Mouse (Mus musculus): ENCODE results near the gene Plk5. TPM values are rescaled to one million over a fixed set of nuclear protein-coding genes. Genes with fewer than 3 reads are reported as not detected.

The Plk5 gene
- polyA plus RNA-seq, 1 experiment from 2014 or later, result 6.4 TPM

DNA sequence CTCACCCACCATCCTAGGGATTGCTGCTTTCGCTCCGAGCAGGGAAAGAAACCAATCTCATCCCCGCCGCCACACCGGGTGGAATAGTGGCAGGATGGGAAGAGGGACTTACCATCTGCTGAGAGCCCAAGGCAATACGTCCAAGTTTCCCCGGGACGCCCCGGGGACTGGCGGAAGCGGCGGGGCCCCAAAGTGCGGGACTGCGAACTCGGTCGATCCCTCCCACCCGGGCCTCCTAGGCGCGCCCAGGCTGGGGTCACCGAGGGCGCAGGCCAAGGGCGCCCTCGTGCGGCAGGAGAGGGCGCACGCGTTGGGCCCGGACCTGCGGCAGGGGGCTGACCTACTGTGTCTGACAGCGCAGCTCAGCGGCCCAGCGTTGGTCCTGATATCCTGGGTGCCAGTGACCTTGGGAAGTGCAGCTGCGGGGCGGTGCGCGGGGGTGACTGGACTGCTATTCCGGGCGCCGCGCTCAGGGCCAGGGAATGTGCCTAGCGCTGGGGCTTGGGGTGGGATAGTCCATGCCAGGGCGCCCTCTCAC is 7.9 kb upstream of the Plk5 start, which contains the start of gene Adamtsl5:
Gene Adamtsl5 (minus strand): TSS at position 169 of the 538 bp plus-strand sequence.
- H3K27ac ChIP-seq (replicated peaks), result no peak within 1 kb of the TSS
- H3K9me3 ChIP-seq, result no peaks in the 10 kb centered on the region
- WGBS, result under 1% methylated on average over 40 of the region's 42 CpGs
- peaks cover 95% of the 10 kb centered on the region for H3K27me3 ChIP-seq
- H3K4me3 ChIP-seq, result 0 out of 2 replicates have a peak within 1 kb of the TSS, but pooled peaks have one; percentile 9
- peaks cover 23% of the 10 kb centered on the region for H3K4me1 ChIP-seq (replicated peaks)
- peak within 1 kb of the TSS; percentile 39 for H3K4me2 ChIP-seq
- no peak for ATAC-seq (ENCODE audit: low FRiP score, low read depth)
- no peaks in the 10 kb centered on the region for H3K36me3 ChIP-seq
- H3K9ac ChIP-seq, result no peak within 1 kb of the TSS

DNA sequence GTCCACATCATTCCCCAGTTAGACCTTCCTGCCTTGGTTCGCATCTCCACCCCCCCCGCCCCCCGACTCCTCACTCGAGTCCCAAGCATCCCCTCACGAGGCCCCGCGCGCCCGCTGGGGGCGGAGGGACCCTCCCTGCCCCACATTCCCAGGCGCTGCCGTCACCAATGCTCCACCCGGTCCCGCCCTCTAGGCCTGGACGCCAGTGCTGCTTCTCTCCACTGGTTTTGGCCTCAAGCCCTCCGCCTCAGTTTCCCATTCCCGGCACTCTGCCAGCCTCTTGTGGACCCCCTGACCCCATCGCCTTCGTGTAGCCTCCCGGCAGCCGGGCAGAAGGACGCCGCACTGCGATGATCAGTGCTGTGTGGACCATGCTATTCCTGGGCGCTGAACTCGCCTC is 7.3 kb upstream of the Plk5 start:
- no peak overlapping the region for H3K4me3 ChIP-seq
- peak overlapping the region; percentile 39; the same call in 1 of the 2 replicates for H3K4me2 ChIP-seq
- H3K4me1 ChIP-seq (replicated peaks), result peaks cover 19% of the 10 kb centered on the region
- H3K36me3 ChIP-seq, result no peaks in the 10 kb centered on the region
- H3K27ac ChIP-seq (replicated peaks), result no peak overlapping the region
- 13% methylated on average over 26 of the region's 26 CpGs for WGBS
- H3K9me3 ChIP-seq, result no peaks in the 10 kb centered on the region
- no peak for ATAC-seq (ENCODE audit: low FRiP score, low read depth)
- H3K27me3 ChIP-seq, result peaks cover 93% of the 10 kb centered on the region
- H3K9ac ChIP-seq, result no peak overlapping the region

DNA sequence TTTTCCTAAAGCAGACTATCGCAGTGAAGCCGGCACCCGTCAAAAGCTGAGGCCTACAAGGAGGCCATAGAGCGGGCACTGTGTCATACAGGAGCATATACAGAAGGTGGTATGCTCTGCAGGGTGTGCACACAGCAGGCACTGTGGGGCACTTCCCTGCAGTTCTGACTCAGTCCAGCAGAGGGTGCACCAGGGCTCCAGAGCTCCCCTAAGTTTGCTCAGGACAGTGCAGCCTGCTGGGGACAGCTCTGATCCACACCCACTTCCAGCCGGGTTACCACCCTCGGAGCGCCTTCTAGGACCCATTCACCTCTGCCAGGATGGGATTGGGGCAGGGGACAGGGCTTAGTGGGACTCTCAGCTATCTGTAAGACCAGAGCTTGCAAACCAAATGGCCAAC is 6.0 kb upstream of the Plk5 start:
- Histone ChIP-seq H3K9ac (no peak overlapping the region), H3K4me2 (no peak overlapping the region), H3K4me3 (no peak overlapping the region), H3K27me3 (peaks cover 92% of the 10 kb centered on the region), H3K36me3 (no peaks in the 10 kb centered on the region), H3K27ac (replicated peaks) (no peak overlapping the region), H3K9me3 (no peaks in the 10 kb centered on the region), H3K4me1 (replicated peaks) (peaks cover 19% of the 10 kb centered on the region)
- peak; percentile 67; the same call in 1 of the 2 replicates for ATAC-seq (ENCODE audit: low FRiP score, low read depth)
- under 1% methylated on average over 7 of the region's 7 CpGs for WGBS

DNA sequence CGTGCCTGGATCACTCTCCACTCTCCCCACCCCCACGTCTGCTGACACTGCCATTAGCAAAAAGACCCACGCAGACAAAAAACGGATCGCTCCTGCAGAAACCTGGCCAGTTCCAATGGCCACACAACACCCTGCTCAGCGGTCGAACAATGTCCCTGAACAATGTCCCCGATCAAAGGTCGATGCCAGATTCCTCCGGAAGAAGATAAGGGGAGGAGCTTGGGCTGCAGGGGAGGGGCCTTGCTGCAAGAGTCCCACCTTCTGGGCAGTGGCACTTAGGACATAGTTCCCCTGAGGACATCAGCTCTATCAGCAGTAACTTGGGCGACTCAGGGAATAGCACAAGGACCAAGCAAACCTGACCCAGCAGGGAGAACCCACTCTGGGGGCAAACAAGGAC is 4.4 kb upstream of the Plk5 start:
- Histone ChIP-seq H3K4me1 (replicated peaks) (peaks cover 33% of the 10 kb centered on the region), H3K4me2 (no peak overlapping the region), H3K9me3 (no peaks in the 10 kb centered on the region), H3K4me3 (no peak overlapping the region), H3K36me3 (no peaks in the 10 kb centered on the region), H3K27me3 (peaks cover 94% of the 10 kb centered on the region), H3K9ac (no peak overlapping the region), H3K27ac (replicated peaks) (no peak overlapping the region)
- WGBS, result 23% methylated on average over 11 of the region's 11 CpGs
- ATAC-seq (ENCODE audit: low FRiP score, low read depth), result no peak

DNA sequence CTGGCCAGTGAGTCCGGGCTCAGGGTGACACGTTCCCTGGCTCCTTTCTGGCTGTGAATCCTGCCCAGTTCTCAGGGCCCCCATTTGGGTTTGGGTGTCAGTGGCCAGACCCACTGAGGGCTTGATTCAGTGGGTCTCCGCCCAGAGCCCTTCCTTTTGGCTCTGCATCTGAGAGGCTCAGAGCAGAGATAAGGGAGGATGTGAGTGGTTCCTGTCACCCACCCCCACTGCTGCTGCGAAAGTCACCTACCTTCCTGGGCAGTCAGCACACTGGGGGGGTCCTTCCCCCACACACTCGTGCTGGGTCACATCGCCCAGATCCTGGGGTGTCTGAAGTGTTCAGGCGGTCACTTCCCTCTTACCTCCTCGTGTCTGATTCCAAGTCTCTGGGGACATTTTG is 3.5 kb upstream of the Plk5 start:
- no peak for ATAC-seq (ENCODE audit: low FRiP score, low read depth)
- H3K4me3 ChIP-seq, result no peak overlapping the region
- H3K4me1 ChIP-seq (replicated peaks), result peaks cover 34% of the 10 kb centered on the region
- H3K9ac ChIP-seq, result no peak overlapping the region
- 77% methylated on average over 8 of the region's 8 CpGs for WGBS
- H3K9me3 ChIP-seq, result no peaks in the 10 kb centered on the region
- H3K4me2 ChIP-seq, result no peak overlapping the region
- no peak overlapping the region for H3K27ac ChIP-seq (replicated peaks)
- H3K36me3 ChIP-seq, result no peaks in the 10 kb centered on the region
- peaks cover 95% of the 10 kb centered on the region for H3K27me3 ChIP-seq

DNA sequence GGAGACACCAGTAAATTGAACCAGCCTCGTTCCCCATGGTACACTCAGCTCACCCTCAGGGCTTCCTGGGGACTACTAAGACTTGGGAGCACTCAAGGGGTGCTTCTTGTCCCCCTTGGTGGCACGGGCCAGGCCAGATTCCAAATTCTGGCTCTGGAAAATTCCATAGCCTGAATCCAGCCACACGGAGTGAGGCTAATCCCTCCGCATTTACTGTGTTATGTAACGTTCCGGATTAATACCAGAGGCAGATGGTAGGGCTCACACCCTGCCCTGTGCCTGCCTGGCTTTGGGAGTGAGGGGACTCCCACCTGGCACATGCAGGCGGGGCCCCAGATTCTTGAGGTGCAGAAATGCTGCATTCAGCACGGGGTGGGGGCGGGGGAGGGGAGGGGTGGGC is 828 bp upstream of the Plk5 start:
- Histone ChIP-seq H3K9me3 (no peaks in the 10 kb centered on the region), H3K27me3 (peaks cover 93% of the 10 kb centered on the region)
- ATAC-seq (ENCODE audit: low FRiP score, low read depth), result no peak

DNA sequence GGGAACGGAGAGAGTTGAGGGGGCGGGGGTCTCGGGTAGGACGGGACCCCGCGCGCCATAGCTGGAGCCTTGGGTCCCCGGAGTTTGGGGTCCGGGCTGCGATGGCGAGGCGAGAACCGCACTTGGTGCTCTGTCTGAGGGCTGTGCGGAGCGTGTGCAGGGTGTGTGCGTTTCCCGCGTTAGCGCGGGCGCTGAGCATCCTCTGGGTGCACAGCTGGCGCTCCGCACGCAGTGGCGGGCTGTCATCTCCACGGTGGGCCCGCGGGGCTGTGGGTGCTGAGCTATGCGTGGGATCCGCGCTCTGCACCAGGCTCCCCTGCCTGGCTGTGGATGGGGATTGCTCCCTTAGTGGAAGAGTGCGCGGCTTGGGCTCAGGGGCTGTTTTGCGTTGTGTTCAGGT is 478 bp downstream of the Plk5 start:
- ATAC-seq (ENCODE audit: low FRiP score, low read depth), result no peak
- H3K27ac ChIP-seq (replicated peaks), result no peak overlapping the region

More for the DNA sequence above, 828 bp upstream of the Plk5 start:
- peaks cover 29% of the 10 kb centered on the region for H3K4me1 ChIP-seq (replicated peaks)
- H3K27ac ChIP-seq (replicated peaks), result no peak overlapping the region
- no peak overlapping the region for H3K4me3 ChIP-seq
- no peaks in the 10 kb centered on the region for H3K36me3 ChIP-seq
- H3K4me2 ChIP-seq, result no peak overlapping the region
- no peak overlapping the region for H3K9ac ChIP-seq
- 9% methylated on average over 9 of the region's 9 CpGs for WGBS

DNA sequence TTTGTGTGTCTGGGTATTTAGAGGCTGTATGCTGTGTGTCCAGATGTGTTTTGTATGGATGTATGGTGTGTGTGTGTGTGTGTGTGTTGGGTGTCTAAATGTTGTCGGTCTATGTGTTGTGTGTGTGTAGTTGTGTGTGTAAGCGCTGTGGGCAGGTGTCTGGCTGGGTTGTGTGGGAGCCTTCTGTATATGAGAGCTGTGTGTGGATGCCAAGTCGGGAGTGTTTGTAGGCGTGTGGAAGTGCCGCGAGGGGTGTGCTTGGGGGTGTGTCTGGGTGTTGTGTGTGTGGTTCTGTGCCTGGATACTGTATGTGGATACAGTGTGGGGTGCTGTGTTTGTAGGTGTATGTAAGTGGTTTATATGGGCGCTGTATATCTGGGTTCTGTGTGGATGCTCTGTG is 1.1 kb downstream of the Plk5 start:
- Histone ChIP-seq H3K27ac (replicated peaks) (no peak overlapping the region), H3K27me3 (peaks cover 74% of the 10 kb centered on the region), H3K36me3 (no peaks in the 10 kb centered on the region), H3K9me3 (no peaks in the 10 kb centered on the region), H3K4me1 (replicated peaks) (peaks cover 29% of the 10 kb centered on the region), H3K4me3 (peak overlapping the region; percentile 40), H3K9ac (peak overlapping the region; percentile 32; the same call in 1 of the 2 replicates), H3K4me2 (peak overlapping the region; percentile 73)
- 37% methylated on average over 7 of the region's 7 CpGs for WGBS
- no peak; the same call in 1 of the 2 replicates for ATAC-seq (ENCODE audit: low FRiP score, low read depth)

More for the DNA sequence above, 478 bp downstream of the Plk5 start:
- peaks cover 80% of the 10 kb centered on the region for H3K27me3 ChIP-seq
- WGBS, result 1% methylated on average over 34 of the region's 34 CpGs
- H3K36me3 ChIP-seq, result no peaks in the 10 kb centered on the region
- H3K4me2 ChIP-seq, result peak overlapping the region; percentile 73
- H3K9ac ChIP-seq, result peak overlapping the region; percentile 25
- H3K9me3 ChIP-seq, result no peaks in the 10 kb centered on the region
- H3K4me1 ChIP-seq (replicated peaks), result peaks cover 29% of the 10 kb centered on the region
- H3K4me3 ChIP-seq, result peak overlapping the region; percentile 40

DNA sequence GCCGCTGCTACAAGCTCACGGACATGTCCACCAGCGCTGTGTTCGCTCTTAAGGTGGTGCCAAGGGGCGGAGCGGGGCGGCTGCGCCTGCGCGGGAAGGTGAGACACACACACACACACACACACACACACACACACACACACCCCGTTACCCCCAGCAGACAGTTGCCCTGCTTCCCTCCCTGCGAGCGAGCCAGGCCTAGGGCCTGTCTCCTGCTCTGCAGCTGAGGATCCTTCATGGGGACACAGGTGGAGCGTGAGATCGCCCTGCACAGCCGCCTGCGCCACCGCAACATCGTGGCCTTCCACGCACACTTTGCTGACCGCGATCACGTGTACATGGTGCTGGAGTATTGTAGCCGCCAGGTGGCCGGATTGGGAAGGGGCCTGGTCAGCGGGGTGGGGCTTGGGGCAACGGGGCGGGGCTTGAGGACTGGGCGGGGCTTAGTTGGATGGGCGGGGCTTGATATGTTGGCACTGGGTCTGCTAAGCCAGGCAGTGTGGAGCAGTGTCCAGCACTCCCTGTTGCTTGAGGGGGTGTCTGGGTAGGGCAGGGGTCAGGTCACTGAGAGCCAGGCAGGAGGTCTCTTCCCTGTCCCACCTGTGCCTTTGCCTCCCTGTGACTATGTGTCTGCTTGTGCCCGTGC is 1.9 kb downstream of the Plk5 start:
- Histone ChIP-seq H3K4me3 (peak overlapping the region; percentile 39), H3K27ac (replicated peaks) (no peak overlapping the region), H3K27me3 (peaks cover 66% of the 10 kb centered on the region), H3K36me3 (no peaks in the 10 kb centered on the region), H3K4me2 (peak overlapping the region; percentile 73), H3K9me3 (no peaks in the 10 kb centered on the region), H3K9ac (peak overlapping the region; percentile 32), H3K4me1 (replicated peaks) (peaks cover 29% of the 10 kb centered on the region)
- 6% methylated on average over 31 of the region's 31 CpGs for WGBS
- ATAC-seq (ENCODE audit: low FRiP score, low read depth), result peak; percentile 73

DNA sequence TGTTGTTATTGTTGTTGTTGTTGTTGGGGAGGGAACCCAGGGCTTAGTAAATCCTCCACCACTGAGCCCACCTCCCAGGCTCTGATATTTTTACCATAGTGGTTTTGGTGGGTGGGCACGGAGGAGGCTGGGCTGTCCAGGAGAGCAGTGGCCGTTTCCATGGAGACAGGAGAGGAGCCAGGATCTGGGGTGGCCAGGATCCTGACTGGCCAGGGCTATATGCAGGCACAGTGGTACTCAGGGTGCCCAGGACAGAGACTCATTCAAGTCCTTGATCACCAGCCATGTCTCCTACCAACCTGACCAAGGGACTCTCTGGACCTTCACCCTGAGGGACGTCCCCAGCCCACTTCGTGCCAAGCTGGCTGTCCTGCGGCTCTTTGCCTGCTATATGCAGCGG is 7.5 kb downstream of the Plk5 start:
- Histone ChIP-seq H3K27me3 (peaks cover 18% of the 10 kb centered on the region), H3K4me2 (no peak overlapping the region), H3K4me1 (replicated peaks) (0 out of 2 replicates have a peak, but pooled peaks cover 5% of the 10 kb centered on the region), H3K27ac (replicated peaks) (no peak overlapping the region), H3K4me3 (no peak overlapping the region), H3K9me3 (no peaks in the 10 kb centered on the region), H3K9ac (no peak overlapping the region), H3K36me3 (no peaks in the 10 kb centered on the region)
- ATAC-seq (ENCODE audit: low FRiP score, low read depth), result 0 out of 2 replicates have a peak, but pooled peaks have one; percentile 24
- 29% methylated on average over 6 of the region's 6 CpGs for WGBS

DNA sequence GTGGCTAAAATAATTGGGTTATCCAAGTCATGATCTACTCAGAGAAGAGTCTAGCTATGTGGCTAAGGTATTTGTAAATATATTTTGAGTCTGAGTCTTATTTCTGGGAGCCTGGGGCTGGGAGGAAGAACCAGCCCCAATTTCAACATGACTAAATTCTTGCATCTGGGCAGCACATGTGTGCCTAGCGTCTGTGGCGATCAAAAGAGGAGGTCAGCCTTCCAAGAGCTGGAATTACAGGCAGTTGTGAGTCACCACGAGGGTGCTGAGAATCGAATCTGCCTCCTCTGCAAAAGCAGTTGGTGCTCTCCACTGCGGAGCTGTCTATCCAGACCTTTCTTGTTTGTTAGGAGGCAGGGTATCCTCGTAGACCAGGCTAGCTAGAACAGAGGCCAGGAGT is 9.5 kb downstream of the Plk5 start:
- H3K9ac ChIP-seq, result no peak overlapping the region
- no peak overlapping the region for H3K27ac ChIP-seq (replicated peaks)
- ATAC-seq (ENCODE audit: low FRiP score, low read depth), result no peak
- no peaks in the 10 kb centered on the region for H3K9me3 ChIP-seq
- H3K27me3 ChIP-seq, result peaks cover 3% of the 10 kb centered on the region; the same call in 1 of the 2 replicates
- 0 out of 2 replicates have a peak, but pooled peaks cover 5% of the 10 kb centered on the region for H3K4me1 ChIP-seq (replicated peaks)
- H3K4me3 ChIP-seq, result no peak overlapping the region
- H3K36me3 ChIP-seq, result no peaks in the 10 kb centered on the region
- H3K4me2 ChIP-seq, result no peak overlapping the region
- 76% methylated on average over 6 of the region's 6 CpGs for WGBS

DNA sequence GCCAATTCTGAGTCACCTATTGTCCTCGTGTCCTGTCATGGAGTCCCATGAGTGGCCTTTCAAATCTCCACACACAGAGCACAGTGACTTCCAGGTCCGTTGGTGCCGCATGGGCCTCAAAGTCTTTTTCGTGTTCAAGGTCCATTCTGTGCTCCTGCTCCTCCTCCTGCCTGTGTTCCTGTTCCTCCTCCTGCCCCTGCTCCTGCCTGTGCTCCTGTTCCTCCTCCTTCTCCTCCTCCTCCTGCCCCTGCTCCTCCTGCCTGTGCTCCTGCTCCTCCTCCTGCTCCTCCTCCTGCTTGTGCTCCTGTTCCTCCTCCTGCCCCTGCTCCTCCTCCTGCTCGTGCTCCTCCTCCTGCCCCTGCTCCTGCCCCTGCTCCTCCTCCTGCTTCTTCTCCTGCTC is 11.7 kb downstream of the Plk5 start:
- no peaks in the 10 kb centered on the region for H3K36me3 ChIP-seq
- H3K9me3 ChIP-seq, result no peaks in the 10 kb centered on the region
- H3K27me3 ChIP-seq, result peaks cover 3% of the 10 kb centered on the region; the same call in 1 of the 2 replicates
- WGBS, result 63% methylated on average over 5 of the region's 5 CpGs
- no peak overlapping the region for H3K27ac ChIP-seq (replicated peaks)
- H3K9ac ChIP-seq, result no peak overlapping the region
- H3K4me1 ChIP-seq (replicated peaks), result peaks cover 15% of the 10 kb centered on the region
- ATAC-seq (ENCODE audit: low FRiP score, low read depth), result no peak
- H3K4me2 ChIP-seq, result no peak overlapping the region
- no peak overlapping the region for H3K4me3 ChIP-seq
